Mouse (Mus musculus) A20 (cell line): ENCODE data around the gene Gas2l3.

ENCODE experiments used
- DNase-seq: peaks from one replicate; pipeline ENCODE4 v3.0.0-alpha.2; 2011; ENCODE audit warnings: low read depth, low spot score

Gas2l3 gene

DNA sequence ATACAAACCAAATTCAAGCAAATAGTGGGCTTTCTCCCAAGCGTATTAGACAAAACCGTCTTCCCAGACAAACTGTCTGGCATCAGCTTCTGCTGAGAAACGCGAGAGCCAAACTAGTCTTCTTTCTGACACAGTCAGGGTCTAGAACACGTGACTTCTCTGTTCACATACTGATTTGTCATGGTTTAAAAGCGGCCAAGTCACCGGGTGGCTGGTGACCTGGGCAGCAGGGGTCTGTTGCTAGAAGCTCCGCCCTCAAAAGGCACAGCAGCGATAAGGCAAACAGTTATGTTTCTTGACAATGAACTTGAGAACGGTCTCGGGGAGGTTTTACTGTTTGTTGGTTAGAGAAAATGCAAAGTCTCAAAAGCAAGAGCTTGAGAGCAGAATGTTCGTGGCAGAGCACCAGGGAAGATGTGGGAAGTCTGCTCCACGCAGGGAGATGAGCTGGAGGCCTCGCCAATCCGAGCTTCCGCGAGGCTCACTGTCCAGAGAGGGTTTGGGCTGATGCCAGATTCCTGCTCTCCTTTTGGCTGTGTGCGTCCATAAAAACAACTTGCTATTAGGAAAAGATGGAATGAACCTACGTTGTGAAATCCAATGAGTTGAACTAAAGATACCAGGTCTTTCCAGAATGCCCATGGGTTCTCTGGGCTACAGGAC lies 43.0 kb downstream of the Gas2l3 start:
- DNase-seq = no peak

DNA sequence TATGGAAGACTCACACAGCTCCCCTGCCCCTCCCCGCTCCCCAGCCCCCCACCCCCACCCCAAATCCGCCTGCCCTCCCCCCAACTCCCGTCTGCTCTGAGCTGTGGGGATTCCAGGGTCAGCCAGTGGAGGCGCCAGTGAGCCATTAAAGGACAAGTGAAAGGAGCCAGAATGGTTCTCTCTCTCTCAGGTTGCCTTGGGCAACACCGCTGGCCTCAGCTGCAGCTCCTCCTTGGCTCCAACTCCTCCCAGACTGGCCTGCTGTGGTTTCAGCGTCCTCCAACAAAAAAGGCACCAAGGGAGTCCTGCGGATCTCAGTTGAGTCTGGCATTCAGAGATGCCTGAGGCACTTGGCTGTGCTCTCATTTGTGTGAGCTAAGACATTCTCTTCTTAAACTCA lies 47.9 kb downstream of the Gas2l3 start:
- DNase-seq = no peak

DNA sequence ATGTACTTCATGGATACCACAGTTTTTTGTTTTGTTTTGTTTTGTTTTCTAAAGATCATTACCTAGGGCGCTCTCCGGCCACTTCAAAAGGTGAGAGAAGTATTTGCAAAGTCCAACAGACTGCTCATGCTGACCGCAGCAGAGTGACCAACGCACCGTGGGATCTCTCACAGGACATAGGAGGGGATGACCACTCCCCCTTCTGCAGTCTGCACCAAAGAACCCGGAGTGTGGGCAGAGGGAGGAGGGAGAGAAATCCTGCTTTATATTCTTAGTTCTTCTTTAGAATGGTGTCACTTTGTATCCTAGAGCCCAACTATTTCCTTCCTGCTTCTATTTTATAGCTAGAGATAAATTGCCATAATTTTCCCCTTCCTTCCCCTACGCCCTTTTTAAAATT lies 48.4 kb downstream of the Gas2l3 start:
- no peak for DNase-seq

DNA sequence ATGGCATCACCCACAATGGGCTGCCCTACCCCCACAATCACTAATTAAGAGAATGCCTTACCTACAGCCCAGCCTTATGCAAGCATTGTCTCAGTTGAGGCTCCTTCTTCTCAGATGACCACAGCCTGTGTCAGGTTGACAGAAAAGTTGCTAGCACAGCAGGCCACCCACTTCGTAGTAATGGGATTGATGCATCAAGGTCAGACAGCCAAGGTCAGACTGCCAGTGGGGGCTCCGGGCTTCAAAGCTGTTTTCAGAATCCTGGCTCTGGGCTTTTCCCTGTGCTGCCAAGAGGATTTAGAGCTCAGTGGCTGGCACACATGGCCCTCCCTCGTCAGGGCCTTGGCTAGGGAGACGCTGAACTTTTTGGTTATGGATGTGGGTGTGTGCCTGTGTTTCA lies 51.1 kb downstream of the Gas2l3 start:
- no peak for DNase-seq

DNA sequence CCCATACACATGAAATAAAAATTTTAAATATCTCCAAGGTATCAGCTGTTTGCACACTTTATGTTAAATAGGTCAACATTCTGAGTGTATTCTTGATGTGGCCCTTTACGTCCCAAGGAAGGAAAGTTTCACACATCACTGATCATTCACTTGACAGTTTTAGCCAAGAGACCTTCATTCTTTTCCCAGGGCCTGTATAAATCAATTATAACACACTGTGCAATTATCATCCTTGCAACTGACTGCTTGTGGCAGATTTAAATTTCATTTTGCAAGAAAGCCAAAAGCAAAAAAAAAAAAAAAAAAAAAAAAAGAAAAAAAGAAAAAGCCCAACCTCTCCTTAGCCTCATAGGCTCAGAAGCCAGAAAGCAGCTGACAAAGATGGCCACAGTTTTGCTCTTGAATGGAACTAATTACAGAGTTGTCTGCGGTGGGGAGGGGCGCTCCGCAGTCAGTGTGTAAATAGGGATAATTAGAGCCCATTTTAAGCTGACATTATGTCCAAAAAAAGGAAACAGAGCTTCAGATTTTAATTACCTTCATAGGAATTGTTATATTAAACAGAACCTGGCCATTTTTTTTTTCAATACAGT lies 52.1 kb downstream of the Gas2l3 start:
- DNase-seq = no peak

DNA sequence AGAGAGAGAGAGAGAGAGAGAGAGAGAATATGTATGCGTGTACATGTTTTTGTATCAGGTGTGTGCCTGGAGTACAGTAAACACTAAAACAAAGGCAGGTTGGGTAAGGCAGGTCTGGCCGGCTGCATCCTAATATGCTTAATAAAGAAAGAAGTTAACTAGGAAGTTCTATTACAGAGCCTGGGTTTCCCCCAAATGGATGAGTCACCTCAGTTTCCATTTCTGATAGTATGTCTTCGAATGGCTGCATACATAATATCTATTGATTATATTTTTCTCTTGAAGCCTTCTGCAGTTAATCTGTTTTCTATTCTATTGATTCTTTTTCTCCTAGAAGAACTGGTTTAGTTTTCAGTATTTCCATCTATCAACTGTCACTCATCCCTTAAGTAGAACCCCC lies 57.3 kb downstream of the Gas2l3 start:
- DNase-seq = no peak

DNA sequence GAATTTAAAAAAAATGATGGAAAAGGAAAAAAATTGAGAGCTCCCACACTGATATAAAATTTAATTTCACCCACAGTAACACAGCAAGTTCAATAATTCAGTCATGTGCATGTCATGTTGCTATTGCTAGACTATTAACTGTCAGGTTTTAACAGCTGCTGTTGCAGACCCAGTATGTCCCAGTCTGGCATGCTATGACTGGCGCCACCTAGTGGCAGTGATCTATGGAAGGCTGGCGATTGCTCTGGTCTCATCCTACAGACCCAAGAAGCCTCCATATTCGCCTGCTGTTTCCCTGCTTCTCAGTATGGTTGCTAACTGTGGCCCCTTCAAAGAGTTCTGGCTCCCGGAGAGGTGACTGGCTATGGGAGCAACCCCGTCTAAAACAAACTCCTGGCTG lies 60.3 kb downstream of the Gas2l3 start:
- DNase-seq = peak; percentile 70

DNA sequence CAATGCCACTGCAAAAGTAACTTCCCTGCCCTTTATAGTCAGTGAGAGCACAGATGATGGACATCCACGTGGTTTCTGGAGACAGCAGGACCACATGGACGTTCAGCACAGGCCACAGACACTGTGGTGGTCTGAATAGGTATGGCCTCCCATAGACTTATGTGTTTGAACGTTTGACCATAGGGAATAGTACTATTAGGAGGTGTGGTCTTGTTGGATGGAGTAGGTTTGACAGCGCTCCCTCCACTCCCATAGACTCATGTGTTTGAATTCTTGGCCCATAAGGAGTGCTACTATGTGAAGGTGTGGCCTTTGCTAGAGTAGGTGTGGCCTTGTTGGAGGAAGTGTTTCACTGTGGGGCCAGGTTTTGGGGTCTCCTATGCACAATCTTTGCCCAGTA lies 66.0 kb downstream of the Gas2l3 start:
- DNase-seq = no peak

DNA sequence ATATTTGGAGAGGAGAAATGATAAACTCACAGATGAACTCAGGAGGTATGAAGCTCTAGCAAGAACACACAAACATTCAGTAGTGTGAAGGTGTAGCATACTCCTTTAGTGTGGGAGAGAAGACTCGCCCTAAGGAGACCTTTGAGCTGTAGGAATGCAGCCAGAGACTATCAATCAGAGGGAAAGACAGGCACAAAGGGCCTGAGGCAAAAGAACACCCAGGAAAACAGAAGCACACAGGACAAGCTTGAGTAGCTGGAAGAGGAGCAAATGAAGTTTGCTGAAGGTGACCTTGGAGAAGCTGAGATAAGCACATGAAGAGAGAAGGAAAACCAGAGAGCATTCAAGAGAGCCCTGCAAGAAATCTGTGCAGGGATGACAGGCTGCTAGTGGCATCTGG lies 73.7 kb downstream of the Gas2l3 start:
- DNase-seq = no peak

DNA sequence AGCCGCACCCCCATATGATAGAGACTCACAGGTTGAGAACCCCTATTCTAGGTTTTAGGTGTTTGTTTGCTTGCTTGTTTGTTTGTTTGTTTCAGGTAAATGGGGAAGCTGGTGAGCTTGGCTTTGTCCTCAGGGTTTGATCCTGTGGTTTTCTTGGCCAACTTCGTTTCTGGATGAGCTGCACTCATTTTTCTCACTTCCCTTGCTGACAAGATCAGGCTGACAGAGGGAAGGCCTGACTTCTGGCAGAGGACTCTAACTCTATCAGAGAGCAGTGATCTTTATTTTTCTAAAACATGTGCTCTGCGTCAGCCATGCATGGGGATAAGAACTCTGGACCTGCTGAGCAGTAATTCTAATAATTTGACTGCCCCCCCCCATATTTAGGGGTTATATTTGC lies 84.8 kb downstream of the Gas2l3 start:
- DNase-seq = no peak
